Mouse (Mus musculus) intestine, embryonic 16.5 days (tissue): Measurements from ENCODE around the gene Sgsm3. TPM values are rescaled to one million over a fixed set of nuclear protein-coding genes. Genes with fewer than 3 reads are reported as not detected.

Source experiments
- ATAC-seq: fragments of 200-750 bp; cut with Nextera tagmentation; 2 replicates; pipeline ENCODE4 v1.8.0; 2017; ENCODE audit warnings: moderate TSS enrichment, moderate library complexity
- H3K27ac ChIP-seq: fragments of 300-500 bp; sonication (generic); 2 replicates; pipeline ENCODE4 v1.5.1; 2014; ENCODE audit warnings: mild to moderate bottlenecking, low read length
- H3K27me3 ChIP-seq: fragments of 300-500 bp; sonication (generic); replicated peaks from 2 replicates; pipeline ENCODE4 v1.6.1; 2014; ENCODE audit warnings: low read length, control low read depth, mixed read lengths; ENCODE audit not compliant: control insufficient read depth, insufficient read depth
- H3K36me3 ChIP-seq: fragments of 300-500 bp; sonication (generic); 2 replicates; pipeline ENCODE4 v1.6.1; 2014; ENCODE audit warnings: low read length, control low read depth; ENCODE audit not compliant: control insufficient read depth, insufficient read depth
- H3K4me1 ChIP-seq: fragments of 300-500 bp; sonication (generic); 2 replicates; pipeline ENCODE4 v1.6.1; 2014; ENCODE audit warnings: low read length, control low read depth, mixed read lengths; ENCODE audit not compliant: control insufficient read depth, insufficient read depth
- H3K4me2 ChIP-seq: fragments of 300-500 bp; sonication (generic); 2 replicates; pipeline ENCODE4 v1.6.1; 2014; ENCODE audit warnings: low read depth, low read length, control low read depth
- H3K4me3 ChIP-seq: fragments of 300-500 bp; sonication (generic); 2 replicates; pipeline ENCODE4 v1.5.1; 2014; ENCODE audit warnings: mild to moderate bottlenecking, low read length
- H3K9ac ChIP-seq: fragments of 300-500 bp; sonication (generic); 2 replicates; pipeline ENCODE4 v1.6.1; 2014; ENCODE audit warnings: low read depth, low read length
- H3K9me3 ChIP-seq: fragments of 300-500 bp; sonication (generic); 2 replicates; pipeline ENCODE4 v1.6.1; 2016; ENCODE audit warnings: low read length, control low read depth; ENCODE audit not compliant: control insufficient read depth
- WGBS: fragments of 180-500 bp; shearing (Covaris S2); extraction: QIAGEN DNeasy Blood & Tissue Kit; methylation state at CpG from one replicate; pipeline ENCODE4 v1.1.7; 2014; 5-methylcytosine and 5-hydroxymethylcytosine counted together
- polyA plus RNA-seq: library from polyadenylated mRNA; unstranded; fragments of >200 nt; fragmentation: Nextera tagmentation; extraction: Ambion mirVana; gene quantifications from 2 replicates; pipeline ENCODE4 v1.2.1, GENCODE M21; 2015

Gene Sgsm3
- polyA plus RNA-seq, 1 experiment from 2014 or later = 33.9 TPM

DNA sequence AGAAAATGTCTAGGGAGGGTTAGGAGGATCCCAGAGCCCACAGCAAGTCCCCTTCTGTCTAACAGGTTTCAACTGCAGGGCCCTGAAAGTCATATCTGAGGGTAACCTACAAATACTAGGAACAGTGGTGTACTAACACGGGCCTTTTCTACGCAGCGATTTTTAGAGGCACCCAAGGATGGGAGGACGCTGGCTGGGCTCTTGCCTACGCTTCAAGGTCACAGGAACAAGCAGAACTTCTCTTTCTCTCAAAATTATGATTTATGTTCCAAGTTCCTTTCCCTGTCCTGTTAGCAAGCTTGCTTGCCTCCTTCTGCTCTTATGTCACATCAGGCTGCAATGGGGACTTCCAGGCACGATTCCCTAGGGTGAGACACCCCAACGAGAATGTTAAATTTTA lies 68.5 kb downstream of the Sgsm3 start:
- no peak overlapping the region for H3K4me2 ChIP-seq
- no peak for ATAC-seq
- no peak overlapping the region for H3K27ac ChIP-seq
- no peak overlapping the region for H3K9ac ChIP-seq
- peaks cover 17% of the 10 kb centered on the region for H3K4me1 ChIP-seq
- H3K27me3 ChIP-seq = no peaks in the 10 kb centered on the region
- no peaks in the 10 kb centered on the region for H3K9me3 ChIP-seq
- 85% methylated on average over 7 of the region's 7 CpGs for WGBS
- no peak overlapping the region for H3K4me3 ChIP-seq
- H3K36me3 ChIP-seq = 0 out of 2 replicates have a peak, but pooled peaks cover 3% of the 10 kb centered on the region

DNA sequence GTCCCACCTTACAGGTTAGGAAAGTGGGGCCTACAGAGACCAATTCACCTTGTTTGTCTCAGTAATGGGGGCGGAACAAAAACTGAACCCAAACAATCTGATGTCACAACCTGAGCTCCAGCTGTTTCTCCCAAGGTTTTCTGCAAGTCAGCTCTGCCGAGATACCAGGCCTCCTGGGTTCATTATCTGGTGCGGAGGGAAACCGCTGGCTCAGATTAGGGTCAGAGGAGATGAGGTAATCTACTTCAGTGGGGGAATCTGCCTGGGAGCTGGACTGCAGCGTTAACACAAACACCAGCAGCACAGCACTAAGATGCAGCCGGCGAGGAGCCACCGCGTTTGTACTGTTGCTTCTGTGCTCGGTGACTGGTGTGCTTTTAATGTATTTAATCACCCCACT lies 69.9 kb downstream of the Sgsm3 start:
- 47% methylated on average over 10 of the region's 10 CpGs for WGBS
- Histone ChIP-seq H3K4me1 (peaks cover 8% of the 10 kb centered on the region), H3K9me3 (no peaks in the 10 kb centered on the region), H3K27ac (no peak overlapping the region), H3K9ac (no peak overlapping the region), H3K4me2 (no peak overlapping the region), H3K4me3 (no peak overlapping the region), H3K27me3 (no peaks in the 10 kb centered on the region), H3K36me3 (0 out of 2 replicates have a peak, but pooled peaks cover 3% of the 10 kb centered on the region)
- no peak for ATAC-seq

DNA sequence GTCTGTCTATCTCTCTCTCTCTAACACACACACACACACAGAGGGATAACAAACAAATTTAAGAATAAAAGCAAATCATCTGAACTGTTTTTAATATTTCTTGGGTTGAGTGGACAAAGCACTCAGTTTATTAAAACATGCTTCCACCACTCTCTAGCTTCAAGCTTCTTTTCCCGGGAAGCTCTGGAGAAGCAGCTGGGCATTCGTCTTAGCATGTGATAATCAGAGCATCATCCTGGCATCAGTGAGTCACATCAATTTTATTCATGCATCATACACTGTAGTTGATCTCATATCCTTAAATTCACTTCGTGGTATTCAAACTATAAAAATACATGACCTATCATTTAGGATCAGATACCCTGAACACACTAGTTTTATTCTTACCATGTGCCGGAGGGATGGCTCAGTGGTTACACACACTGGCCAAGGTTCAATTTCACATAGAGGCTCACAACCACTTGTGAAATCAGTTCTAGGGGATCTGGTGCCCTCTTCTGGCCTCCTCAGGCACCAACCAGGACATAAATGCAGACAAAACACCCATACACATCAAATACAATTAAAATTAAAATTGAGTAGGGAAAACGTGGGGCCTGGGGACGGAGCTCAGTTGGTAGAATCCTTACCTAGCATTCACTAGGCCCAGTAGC lies 72.0 kb downstream of the Sgsm3 start:
- no peak overlapping the region for H3K27ac ChIP-seq
- H3K27me3 ChIP-seq = no peaks in the 10 kb centered on the region
- no peak overlapping the region for H3K4me2 ChIP-seq
- H3K4me3 ChIP-seq = no peak overlapping the region
- no peak for ATAC-seq
- WGBS = 70% methylated on average over 6 of the region's 6 CpGs
- no peak overlapping the region for H3K9ac ChIP-seq
- no peaks in the 10 kb centered on the region for H3K9me3 ChIP-seq
- no peaks in the 10 kb centered on the region for H3K4me1 ChIP-seq
- H3K36me3 ChIP-seq = 0 out of 2 replicates have a peak, but pooled peaks cover 2% of the 10 kb centered on the region

DNA sequence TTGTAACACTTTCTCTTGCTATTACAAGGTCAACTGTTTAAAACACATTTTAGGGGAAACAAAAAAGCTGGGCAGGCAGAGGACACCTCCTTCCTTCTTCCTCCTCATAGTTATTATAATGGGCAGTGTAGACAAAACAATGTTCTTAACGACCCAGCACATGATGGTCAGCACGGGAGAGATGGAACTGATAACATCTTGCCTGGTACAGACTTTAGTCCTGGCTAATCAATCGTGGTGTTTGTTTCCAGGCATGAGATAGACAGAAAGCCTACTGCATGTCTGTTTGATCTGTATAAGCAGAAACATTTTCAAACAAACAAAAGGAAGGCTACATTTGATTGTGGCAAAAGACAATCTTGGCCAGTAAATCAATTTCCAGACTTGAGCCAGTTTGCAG lies 72.9 kb downstream of the Sgsm3 start:
- WGBS = 16% methylated on average over 3 of the region's 3 CpGs
- no peak for ATAC-seq
- Histone ChIP-seq H3K4me1 (no peaks in the 10 kb centered on the region; the same call in 1 of the 2 replicates), H3K4me3 (no peak overlapping the region), H3K9me3 (no peaks in the 10 kb centered on the region), H3K4me2 (no peak overlapping the region), H3K36me3 (no peaks in the 10 kb centered on the region), H3K27me3 (no peaks in the 10 kb centered on the region), H3K27ac (no peak overlapping the region), H3K9ac (no peak overlapping the region)

DNA sequence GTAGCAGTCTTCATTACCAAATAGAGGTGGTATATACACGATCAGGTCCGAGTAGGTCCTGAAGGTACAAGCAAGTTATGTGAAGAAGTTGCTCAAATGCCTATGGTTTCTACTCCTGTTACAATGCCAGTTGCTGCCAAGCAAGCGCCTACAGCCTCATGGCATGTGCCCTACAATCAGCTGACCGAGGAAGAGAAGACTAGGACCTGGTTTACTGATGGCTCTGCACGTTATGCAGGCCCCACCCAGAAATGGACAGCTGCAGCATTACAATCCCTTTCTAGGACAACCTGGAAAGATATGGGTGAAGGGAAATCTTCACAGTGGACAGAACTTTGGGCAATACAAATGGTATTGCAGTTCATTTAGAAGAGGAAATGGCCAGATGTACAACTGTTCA lies 74.9 kb downstream of the Sgsm3 start:
- 93% methylated on average over 5 of the region's 5 CpGs for WGBS
- ATAC-seq = no peak
- no peak overlapping the region for H3K4me3 ChIP-seq
- no peaks in the 10 kb centered on the region for H3K9me3 ChIP-seq
- no peak overlapping the region for H3K27ac ChIP-seq
- no peaks in the 10 kb centered on the region; the same call in 1 of the 2 replicates for H3K4me1 ChIP-seq
- H3K36me3 ChIP-seq = no peaks in the 10 kb centered on the region
- H3K27me3 ChIP-seq = no peaks in the 10 kb centered on the region
- H3K4me2 ChIP-seq = no peak overlapping the region
- H3K9ac ChIP-seq = no peak overlapping the region

DNA sequence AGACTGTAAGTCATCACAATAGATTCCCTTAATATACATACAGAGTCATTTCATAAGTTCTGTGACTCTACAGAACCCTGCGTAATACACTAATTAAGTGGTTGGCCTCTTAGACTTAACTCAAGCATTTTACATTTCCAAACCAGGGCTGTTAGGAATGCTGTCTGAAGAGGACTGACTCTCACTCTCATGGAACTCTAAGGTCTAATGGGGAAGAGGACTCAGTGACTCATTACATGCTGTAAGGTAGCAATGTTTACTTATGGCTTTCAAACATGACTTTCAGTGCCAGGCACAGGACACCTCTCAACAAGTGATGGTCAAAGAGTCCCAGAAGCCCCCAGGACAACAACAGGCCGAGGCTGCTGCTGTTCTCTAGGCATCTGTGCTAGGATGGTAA lies 77.9 kb downstream of the Sgsm3 start:
- 0 out of 2 replicates have a peak, but pooled peaks have one; percentile 11 for ATAC-seq
- H3K9ac ChIP-seq = no peak overlapping the region
- H3K27me3 ChIP-seq = no peaks in the 10 kb centered on the region
- peaks cover 2% of the 10 kb centered on the region; the same call in 1 of the 2 replicates for H3K4me1 ChIP-seq
- no peak overlapping the region for H3K4me3 ChIP-seq
- no peaks in the 10 kb centered on the region for H3K9me3 ChIP-seq
- no peak overlapping the region for H3K27ac ChIP-seq
- H3K4me2 ChIP-seq = no peak overlapping the region
- 90% methylated on average over 2 of the region's 2 CpGs for WGBS
- no peaks in the 10 kb centered on the region for H3K36me3 ChIP-seq

DNA sequence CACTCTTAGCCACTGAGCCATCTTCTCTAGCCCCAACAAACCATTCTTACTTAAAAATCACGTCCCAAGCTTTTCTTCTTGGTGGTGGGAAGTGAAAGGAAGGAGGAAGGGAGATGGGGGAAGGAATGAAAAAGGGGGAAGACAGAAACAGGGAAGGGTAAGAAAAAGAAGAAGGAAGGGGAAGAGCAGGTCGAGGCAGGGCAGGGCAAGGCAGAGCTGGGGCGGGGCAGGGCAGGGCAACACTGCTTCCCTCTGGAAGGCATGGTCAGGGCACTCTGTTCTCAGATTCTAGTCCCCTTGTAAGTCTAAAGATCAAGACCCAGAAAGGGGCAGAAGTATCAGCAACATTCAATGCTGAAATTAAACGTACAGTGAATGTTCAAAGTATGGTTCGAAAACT lies 80.2 kb downstream of the Sgsm3 start:
- H3K9ac ChIP-seq = no peak overlapping the region
- WGBS = 82% methylated on average over 5 of the region's 5 CpGs
- H3K4me1 ChIP-seq = peaks cover 15% of the 10 kb centered on the region
- no peak overlapping the region for H3K4me2 ChIP-seq
- H3K9me3 ChIP-seq = no peaks in the 10 kb centered on the region
- H3K27me3 ChIP-seq = no peaks in the 10 kb centered on the region
- no peak for ATAC-seq
- no peaks in the 10 kb centered on the region for H3K36me3 ChIP-seq
- no peak overlapping the region for H3K4me3 ChIP-seq
- H3K27ac ChIP-seq = no peak overlapping the region

DNA sequence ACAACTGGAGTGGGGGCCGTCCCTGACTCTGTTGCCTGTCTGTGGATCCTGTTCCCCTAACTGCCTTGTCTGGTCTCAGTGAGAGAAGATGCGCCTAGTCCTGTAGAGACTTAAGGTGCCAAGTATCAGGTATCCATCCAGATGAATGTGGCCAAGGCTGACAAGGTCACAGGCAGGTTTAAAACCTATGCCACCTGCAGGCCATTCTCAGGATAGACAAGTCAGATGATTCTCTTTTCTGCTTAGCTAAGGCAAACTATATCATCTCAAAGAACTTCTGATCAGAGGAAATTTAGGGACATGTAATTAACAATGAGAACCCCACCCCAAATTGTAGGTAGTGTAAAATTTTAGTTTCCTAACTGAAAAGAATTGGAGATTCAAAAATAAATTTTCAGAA lies 83.4 kb downstream of the Sgsm3 start:
- 94% methylated on average over 2 of the region's 2 CpGs for WGBS
- ATAC-seq = no peak
- Histone ChIP-seq H3K27ac (no peak overlapping the region), H3K9me3 (no peaks in the 10 kb centered on the region), H3K9ac (no peak overlapping the region), H3K36me3 (no peaks in the 10 kb centered on the region), H3K4me3 (no peak overlapping the region), H3K27me3 (no peaks in the 10 kb centered on the region), H3K4me1 (peaks cover 19% of the 10 kb centered on the region), H3K4me2 (no peak overlapping the region)
